Mouse (Mus musculus) mouse embryonic stem cell (cell line): ENCODE results near the gene Mansc1.
"Not testable (repeated sequence)": the region's sequence is repeated elsewhere in the genome, so short reads cannot be mapped to it uniquely, and the experiment has no call there.

ENCODE experiments used
- in situ Hi-C, 2 experiments: fragments of 300-500 bp; cut with MboI; formaldehyde crosslinking; loops; 1 replicate in 1 of 2; 3 replicates in 1 of 2; pipeline ENCODE4 v1.14.3; 2019 to 2020; ENCODE audit warnings: low sequenced_read_pairs in 2 of 2, low pct_unique_long_range_greater_than_20kb in 1 of 2, mixed read lengths in 1 of 2; ENCODE audit not compliant: unreplicated experiment in 1 of 2

The Mansc1 gene

GRCm38 (mm10) chr6:134631947-134632687 is at the start of gene Mansc1:
Mansc1 (minus strand) TSS chr6:134632488.
- in situ Hi-C loops = no loop called here

GRCm38 (mm10) chr6:134679330-134679729 is 47.0 kb upstream of the Mansc1 start:
- in situ Hi-C loops = not testable (repeated sequence)

DNA sequence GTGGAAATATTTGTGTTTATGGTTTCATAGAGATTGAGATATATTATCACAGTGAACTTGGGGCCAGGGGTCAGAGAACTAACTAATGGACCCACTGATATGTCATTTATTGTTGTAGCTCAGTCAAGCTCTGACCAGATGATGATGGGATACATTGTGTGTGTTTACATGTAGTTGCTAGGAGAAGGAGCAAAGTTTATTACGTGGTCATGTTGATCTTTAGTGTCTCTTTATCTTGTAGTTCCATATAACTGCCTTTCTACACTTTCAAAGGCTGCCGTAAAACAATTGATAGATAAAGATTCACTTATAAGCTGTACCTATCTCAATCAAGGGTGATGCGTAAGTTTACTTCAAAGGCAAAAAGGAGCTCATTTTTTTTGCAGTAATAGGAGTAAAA is 45.7 kb upstream of the Mansc1 start:
- in situ Hi-C loops = no loop called here

DNA sequence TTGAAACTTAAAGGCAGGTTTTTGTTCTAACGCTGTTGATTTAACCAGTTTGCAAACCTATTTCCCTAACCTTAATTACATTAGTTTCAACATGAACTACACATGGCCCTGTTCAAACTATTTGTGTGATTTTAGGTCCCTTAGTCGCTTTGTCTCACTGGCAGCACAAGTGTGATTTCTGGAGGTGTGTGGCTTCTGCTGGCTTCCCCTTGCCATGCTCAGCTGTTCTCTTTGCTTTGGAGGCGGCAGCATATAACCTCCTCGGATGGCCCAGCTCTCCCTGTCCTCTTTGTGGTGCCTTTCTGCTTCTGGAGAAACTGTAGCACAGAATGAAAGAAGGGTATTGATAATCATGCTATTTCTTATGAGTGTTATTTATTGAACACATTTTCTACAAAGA is 45.2 kb upstream of the Mansc1 start:
- in situ Hi-C loops = no loop called here

- in situ Hi-C loops = not testable (repeated sequence)
Observed at GRCm38 (mm10) chr6:134673712-134674111, 41.4 kb upstream of the Mansc1 start.

- in situ Hi-C loops = no loop called here
Observed at GRCm38 (mm10) chr6:134670881-134671411, 38.7 kb upstream of the Mansc1 start.

DNA sequence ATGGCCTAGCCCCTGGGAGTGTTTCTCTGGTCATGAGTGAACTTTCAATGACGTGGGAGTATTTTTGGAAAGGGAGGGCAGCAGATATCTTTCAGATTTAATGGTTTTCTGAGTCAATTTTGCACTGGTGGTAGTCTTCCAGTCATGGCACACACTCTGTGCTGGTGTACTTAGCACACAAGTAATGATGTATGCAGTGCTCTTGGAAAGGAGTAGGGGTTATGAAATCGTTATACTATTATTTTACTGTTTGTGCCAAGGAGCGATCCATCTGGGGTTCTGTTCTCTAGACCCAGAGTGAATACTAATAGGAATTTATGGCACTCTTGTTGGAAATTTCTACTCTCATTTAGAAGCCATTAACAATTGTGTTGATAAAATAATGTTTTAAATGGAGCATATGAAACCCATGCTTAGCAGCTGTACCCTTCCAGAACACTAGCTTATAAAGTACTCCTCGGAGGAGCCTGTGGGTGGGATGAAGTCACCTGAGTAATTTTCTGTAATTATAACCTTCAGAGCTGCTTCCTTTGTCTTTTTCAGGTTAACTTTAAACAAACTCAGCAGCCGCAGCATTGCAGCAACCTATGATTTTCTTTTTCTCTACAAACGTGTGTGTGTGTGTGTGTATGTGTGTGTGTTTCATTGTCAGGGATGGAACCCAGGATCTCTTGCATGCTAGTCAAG is 37.0 kb upstream of the Mansc1 start:
- in situ Hi-C loops = no loop called here

DNA sequence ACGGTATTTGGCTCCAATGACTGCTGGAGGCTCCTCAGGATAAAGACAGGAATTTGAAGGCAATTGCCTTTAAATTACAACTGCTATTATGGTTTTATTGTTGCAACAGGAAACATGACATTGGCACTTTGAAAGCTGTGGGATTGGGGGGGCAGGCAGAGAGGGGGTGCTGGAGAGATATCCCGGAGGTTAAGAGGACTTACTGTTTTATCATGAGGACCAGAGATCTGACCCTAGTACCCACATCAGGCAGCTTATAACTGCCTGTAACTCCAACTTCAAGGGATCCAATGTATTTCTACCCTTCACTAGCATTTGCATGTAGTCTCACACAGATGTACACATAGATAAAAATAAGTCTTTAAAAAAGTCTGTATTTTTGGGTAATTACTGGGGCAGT is 36.2 kb upstream of the Mansc1 start:
- in situ Hi-C loops = no loop called here

GRCm38 (mm10) chr6:134665817-134666216 is 33.5 kb upstream of the Mansc1 start:
- in situ Hi-C loops = no loop called here

DNA sequence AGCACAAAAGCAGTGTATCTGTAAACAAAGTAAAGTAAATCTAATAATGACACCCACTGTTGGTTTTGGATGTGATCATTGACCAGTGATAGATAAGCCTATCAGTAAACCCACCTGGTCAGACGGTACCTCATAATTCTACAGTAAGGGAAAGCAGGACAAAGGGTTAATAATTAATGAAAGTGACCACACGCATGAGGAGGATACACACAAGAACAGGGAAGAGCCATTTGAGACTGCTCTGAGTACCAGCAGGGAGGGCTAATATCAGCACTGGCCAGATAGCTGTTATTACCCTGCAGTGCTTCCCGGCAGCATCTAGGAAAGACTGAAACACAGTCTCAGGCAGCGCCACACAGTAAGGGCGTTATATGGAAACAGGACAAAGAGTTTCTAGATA is 32.3 kb upstream of the Mansc1 start:
- in situ Hi-C loops = no loop called here

- in situ Hi-C loops = no loop called here
Observed at GRCm38 (mm10) chr6:134660714-134661406, 28.6 kb upstream of the Mansc1 start.

- in situ Hi-C loops = loop anchor here in 1 of 2 experiments (10.0 kb wide), 1 partner anchor 165 kb away; no protein-coding TSS in a partner anchor
Observed at GRCm38 (mm10) chr6:134659108-134659958, 27.0 kb upstream of the Mansc1 start.

DNA sequence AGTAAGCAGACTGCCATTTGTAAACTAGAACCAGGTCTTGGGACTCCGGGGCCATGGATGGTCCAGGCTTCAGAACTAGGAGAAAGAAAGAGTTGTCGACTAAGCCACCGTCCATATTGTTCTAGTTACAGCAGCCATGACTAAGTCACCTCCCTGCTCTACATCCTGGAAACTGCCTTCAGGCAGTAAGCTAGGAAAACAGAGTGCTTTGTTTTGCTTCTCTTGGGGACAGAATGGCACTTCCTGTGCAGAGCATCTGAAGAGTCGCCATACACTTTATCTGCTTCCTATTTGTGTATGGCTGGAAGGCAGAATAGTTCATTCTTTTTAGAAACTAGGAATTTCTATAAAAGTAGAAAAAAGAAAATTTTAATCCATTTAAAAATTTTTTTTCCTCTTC is 24.2 kb upstream of the Mansc1 start:
- in situ Hi-C loops = loop anchor here in 1 of 2 experiments (10.0 kb wide), 1 partner anchor 168 kb away; no protein-coding TSS in a partner anchor

DNA sequence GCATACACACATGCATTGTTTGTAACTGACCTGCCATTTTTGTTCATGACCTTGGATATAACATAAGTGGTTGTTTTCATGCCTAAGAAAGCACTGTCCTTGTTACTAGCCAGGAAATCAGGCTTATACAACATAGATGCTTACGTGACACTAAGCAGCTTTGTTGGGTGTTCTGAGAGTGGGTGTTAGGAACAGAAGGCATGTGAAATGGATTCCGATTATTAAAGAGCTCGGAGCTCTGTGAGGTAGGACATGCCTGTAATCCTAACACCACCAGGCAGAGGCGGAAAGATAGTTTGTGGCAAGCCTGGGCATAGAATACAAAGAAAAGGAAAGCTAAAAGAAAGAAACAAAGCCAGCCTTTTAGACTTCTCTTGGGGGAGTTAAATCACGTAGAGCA is 16.1 kb upstream of the Mansc1 start:
- in situ Hi-C loops = loop anchor here in 1 of 2 experiments (5.0 kb wide), 1 partner anchor 174 kb away; no protein-coding TSS in a partner anchor

DNA sequence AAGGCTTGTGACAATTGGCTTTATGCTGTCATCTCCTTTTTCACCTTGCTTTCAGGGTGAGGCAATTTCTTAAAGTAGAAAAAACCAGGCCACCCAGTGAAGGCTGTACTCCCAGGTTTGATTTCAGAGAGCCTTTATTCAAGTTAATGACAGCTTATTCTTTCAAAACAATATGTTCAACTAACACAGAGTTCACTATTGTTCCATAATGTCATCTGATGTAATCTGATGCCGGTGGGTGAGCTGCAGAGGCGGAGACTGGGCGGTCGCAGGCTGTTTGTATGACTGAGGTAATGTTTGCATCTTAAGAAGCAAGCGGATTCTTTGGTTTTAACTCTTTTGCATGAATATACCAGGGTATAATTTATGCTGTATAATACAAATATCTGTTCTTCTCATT is 15.3 kb upstream of the Mansc1 start:
- in situ Hi-C loops = loop anchor here in 1 of 2 experiments (5.0 kb wide), 1 partner anchor 175 kb away; no protein-coding TSS in a partner anchor

- in situ Hi-C loops = loop anchor here in 1 of 2 experiments (5.0 kb wide), 1 partner anchor 175 kb away; no protein-coding TSS in a partner anchor
Observed at GRCm38 (mm10) chr6:134646835-134647234, 14.5 kb upstream of the Mansc1 start.

- in situ Hi-C loops = no loop called here
Observed at GRCm38 (mm10) chr6:134643296-134643695, 11.0 kb upstream of the Mansc1 start.
